Mouse (Mus musculus): ENCODE measurements around the gene Ahcyl1. TPM values are rescaled to one million over a fixed set of nuclear protein-coding genes. Genes with fewer than 3 reads are reported as not detected.

The Ahcyl1 gene
- polyA plus RNA-seq, 1 experiment: 61.2 TPM

GRCm38 (mm10) chr3:107617800-107618199, 78.6 kb downstream of the Ahcyl1 start:
- no peak overlapping the region for H3K27ac ChIP-seq (ENCODE audit: control insufficient read depth, insufficient read depth, low read length)
- no peak for TF ChIP-seq CTCF (IDR thresholded peaks at IDR 0.05; ENCODE audit: borderline replicate concordance, control insufficient read depth, extremely low read depth, insufficient read depth, low read length, poor library complexity)
- no peak for TF ChIP-seq POLR2A (IDR thresholded peaks at IDR 0.05; ENCODE audit: control insufficient read depth, extremely low read depth, insufficient read depth, low read length, poor library complexity)
- H3K4me1 ChIP-seq (replicated peaks; ENCODE audit: control insufficient read depth, insufficient read depth, low read length): no peaks in the 10 kb centered on the region
- H3K4me3 ChIP-seq (ENCODE audit: control insufficient read depth, insufficient read depth, low read length): no peak overlapping the region
- DNase-seq: no peak
- peaks cover 77% of the 10 kb centered on the region for H3K36me3 ChIP-seq (ENCODE audit: control insufficient read depth, insufficient read depth, low read length)
- WGBS: 93% methylated on average over 3 of the region's 3 CpGs
- H3K27me3 ChIP-seq (ENCODE audit: control insufficient read depth, insufficient read depth, low read length): no peaks in the 10 kb centered on the region

Other genes with a start within 250 kb of the Ahcyl1 start
- gene Kcnc4, start 237.0 kb downstream of the Ahcyl1 start, polyA plus RNA-seq (2012; rRNA removed): 0.31 and 0.43 TPM in 2 replicates
- 0.46 and 0.53 TPM in 2 replicates for gene Slc6a17, start 178.5 kb downstream of the Ahcyl1 start, polyA plus RNA-seq (2012; rRNA removed)
- 0.07 and 0.09 TPM in 2 replicates for gene Ubl4b, start 141.5 kb downstream of the Ahcyl1 start, polyA plus RNA-seq (2012; rRNA removed)
- 0.20 and 0.27 TPM in 2 replicates for gene Alx3, start 101.5 kb downstream of the Ahcyl1 start, polyA plus RNA-seq (2012; rRNA removed)
- gene Gm10961, start 65.2 kb downstream of the Ahcyl1 start, polyA plus RNA-seq (2012; rRNA removed): not detected in 2 replicates
- 75.7 and 86.7 TPM in 2 replicates for gene Strip1, start 64.9 kb downstream of the Ahcyl1 start, polyA plus RNA-seq (2012; rRNA removed)
- 10.7 and 12.5 TPM in 2 replicates for gene Csf1, start 63.9 kb upstream of the Ahcyl1 start, polyA plus RNA-seq (2012; rRNA removed)
- 0.32 and 0.34 TPM in 2 replicates for gene Eps8l3, start 180.7 kb upstream of the Ahcyl1 start, polyA plus RNA-seq (2012; rRNA removed)
- 2.7 and 6.2 TPM in 2 replicates for gene Gstm5, start 199.3 kb upstream of the Ahcyl1 start, polyA plus RNA-seq (2012; rRNA removed)
- gene Gstm7, start 235.3 kb upstream of the Ahcyl1 start, polyA plus RNA-seq (2012; rRNA removed): 2.1 and 5.3 TPM in 2 replicates
- 1.1 and 1.3 TPM in 2 replicates for gene Gstm6, start 247.2 kb upstream of the Ahcyl1 start, polyA plus RNA-seq (2012; rRNA removed)